Mouse (Mus musculus): ENCODE results near the gene Tceanc2. TPM values are rescaled to one million over a fixed set of nuclear protein-coding genes. Genes with fewer than 3 reads are reported as not detected.
"Not testable (repeated sequence)": the region's sequence is repeated elsewhere in the genome, so short reads cannot be mapped to it uniquely, and the experiment has no call there.

Tceanc2 gene
- polyA plus RNA-seq, 1 experiment from 2014 or later: 37.2 TPM

DNA sequence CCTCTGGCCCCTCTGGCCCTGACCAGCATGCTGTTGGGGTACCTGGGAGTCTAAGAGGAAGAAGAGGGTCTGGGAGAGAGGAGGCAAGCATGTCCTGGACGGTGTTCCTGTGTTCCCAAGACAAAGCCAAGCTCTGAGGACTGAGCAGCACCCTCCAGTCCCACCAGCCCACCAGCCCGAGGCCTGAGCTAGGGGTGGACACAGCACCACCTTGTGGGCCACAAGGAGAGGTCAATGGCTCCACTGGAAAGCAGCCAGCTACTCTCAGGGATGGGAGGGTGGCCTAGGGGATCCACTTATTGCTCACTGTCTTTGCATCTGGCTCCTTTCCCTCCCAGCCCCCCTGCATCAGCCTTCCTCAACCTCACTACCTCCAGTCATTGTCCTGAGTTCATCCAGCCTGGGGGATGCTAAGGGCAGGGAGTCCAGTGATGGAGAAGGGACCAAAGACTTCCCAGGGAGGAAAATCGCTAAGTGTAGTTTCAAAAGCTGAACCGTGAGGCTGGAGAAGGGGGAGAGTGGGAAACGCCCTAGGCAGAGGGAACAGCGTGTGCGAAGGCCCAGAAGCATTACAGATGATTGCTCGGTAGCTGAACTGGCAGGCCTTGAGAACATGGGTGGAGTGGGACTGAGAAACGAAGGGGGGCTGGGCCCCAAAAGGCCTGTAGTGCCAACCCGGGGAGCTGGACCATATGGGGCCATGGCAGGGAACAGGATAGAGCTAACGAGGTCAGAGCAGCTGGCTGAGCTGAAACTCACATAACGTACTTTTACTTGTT lies 57.6 kb downstream of the Tceanc2 start:
- Histone ChIP-seq H3K9ac (replicated peaks) (no peak overlapping the region), H3K36me3 (no peaks in the 10 kb centered on the region), H3K4me1 (peaks cover 13% of the 10 kb centered on the region), H3K4me2 (replicated peaks) (no peak overlapping the region), H3K4me3 (no peak overlapping the region), H3K9me3 (no peaks in the 10 kb centered on the region), H3K27me3 (peaks cover 4% of the 10 kb centered on the region), H3K27ac (replicated peaks) (peak overlapping the region; percentile 54)
- WGBS: 52% methylated on average over 12 of the region's 12 CpGs
- peak; percentile 73 for ATAC-seq (ENCODE audit: low FRiP score, low read depth)

DNA sequence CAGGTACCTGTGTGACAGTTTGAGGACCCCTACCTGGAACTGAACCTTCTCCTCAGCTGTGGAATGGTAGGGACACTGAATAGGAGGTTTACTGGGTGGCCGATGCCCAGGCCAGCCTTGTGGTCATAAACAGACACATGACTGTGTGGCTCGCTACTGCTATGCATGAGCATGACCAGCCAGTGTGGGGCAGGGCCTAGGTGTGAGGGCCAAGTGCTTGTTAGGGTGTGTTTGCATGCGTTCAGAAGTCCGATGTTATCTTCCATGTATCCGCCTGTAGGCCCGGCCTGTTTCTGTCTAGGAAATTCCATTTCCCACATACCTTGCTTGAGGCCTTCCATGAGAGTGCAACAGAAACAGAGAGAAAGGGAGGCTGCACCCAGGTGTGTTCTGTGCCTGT lies 58.2 kb downstream of the Tceanc2 start:
- Histone ChIP-seq H3K9me3 (no peaks in the 10 kb centered on the region), H3K36me3 (no peaks in the 10 kb centered on the region), H3K27me3 (peaks cover 4% of the 10 kb centered on the region), H3K4me3 (no peak overlapping the region), H3K4me2 (replicated peaks) (no peak overlapping the region), H3K4me1 (peaks cover 10% of the 10 kb centered on the region), H3K9ac (replicated peaks) (no peak overlapping the region), H3K27ac (replicated peaks) (peak overlapping the region; percentile 54)
- 0 out of 2 replicates have a peak, but pooled peaks have one; percentile 16 for ATAC-seq (ENCODE audit: low FRiP score, low read depth)
- WGBS: 95% methylated on average over 6 of the region's 6 CpGs

- H3K4me1 ChIP-seq: peaks cover 10% of the 10 kb centered on the region
- no peaks in the 10 kb centered on the region for H3K36me3 ChIP-seq
- H3K4me3 ChIP-seq: no peak overlapping the region
- 85% methylated on average over 3 of the region's 4 CpGs for WGBS
- H3K9ac ChIP-seq (replicated peaks): no peak overlapping the region
- no peak for ATAC-seq (ENCODE audit: low FRiP score, low read depth)
- no peak overlapping the region for H3K4me2 ChIP-seq (replicated peaks)
- no peaks in the 10 kb centered on the region for H3K9me3 ChIP-seq
- no peak overlapping the region for H3K27ac ChIP-seq (replicated peaks)
- H3K27me3 ChIP-seq: no peaks in the 10 kb centered on the region
Observed at GRCm38 (mm10) chr4:107119056-107119455, 59.9 kb downstream of the Tceanc2 start.

DNA sequence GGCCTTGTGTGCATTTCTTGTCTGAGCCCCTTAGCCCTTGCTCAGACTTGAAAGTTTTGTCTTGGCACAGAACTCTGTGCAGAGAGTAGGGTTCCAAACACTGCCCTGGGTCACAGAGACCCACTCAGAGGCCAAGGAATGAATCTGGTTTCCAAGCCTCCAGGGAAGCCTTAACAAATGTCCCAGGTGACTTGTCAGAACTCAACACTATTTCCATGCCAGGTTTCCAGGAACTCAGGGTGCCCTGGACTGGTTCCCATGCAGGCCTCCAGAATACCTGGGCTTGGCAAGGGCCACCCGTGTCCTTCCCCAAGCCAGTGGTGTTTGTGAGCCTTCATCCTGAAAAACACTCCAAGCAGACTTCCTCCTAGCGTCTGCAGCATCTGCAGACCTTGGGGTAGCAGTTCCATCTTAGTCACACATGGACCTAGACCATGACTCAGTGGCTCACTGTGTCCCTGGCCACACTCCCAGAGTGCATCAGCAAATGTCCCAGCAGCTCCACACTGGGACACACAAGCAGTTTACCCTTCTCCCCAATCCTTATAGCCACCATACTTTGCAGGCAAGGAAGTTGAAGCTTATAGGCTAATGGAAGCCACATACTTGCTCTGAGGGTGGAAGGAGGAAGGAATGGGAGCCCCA lies 61.1 kb downstream of the Tceanc2 start:
- Histone ChIP-seq H3K36me3 (no peaks in the 10 kb centered on the region), H3K4me2 (replicated peaks) (no peak overlapping the region), H3K27ac (replicated peaks) (no peak overlapping the region), H3K27me3 (no peaks in the 10 kb centered on the region), H3K9me3 (no peaks in the 10 kb centered on the region), H3K4me1 (peaks cover 12% of the 10 kb centered on the region), H3K4me3 (no peak overlapping the region), H3K9ac (replicated peaks) (no peak overlapping the region)
- no peak for ATAC-seq (ENCODE audit: low FRiP score, low read depth)
- 89% methylated on average over 2 of the region's 2 CpGs for WGBS

DNA sequence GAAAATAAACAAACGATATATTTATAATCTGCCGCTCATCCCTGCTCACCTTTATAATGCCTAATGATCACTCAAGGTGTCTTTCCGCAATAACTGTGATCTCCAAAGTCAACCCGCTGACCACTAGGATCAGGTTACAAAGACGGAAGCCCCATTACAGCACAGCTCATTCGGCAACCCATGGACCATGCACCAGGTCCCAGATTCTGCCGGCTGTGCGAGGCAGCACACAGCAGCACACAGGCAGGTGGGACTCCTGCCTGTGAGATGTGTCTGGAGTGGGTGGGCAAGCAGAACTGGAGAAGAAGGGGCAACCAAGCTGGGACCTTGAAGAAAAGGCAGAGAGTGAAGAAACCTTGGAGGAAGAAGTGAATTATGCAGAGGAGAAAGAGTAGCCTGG lies 64.6 kb downstream of the Tceanc2 start:
- WGBS: 55% methylated on average over 8 of the region's 8 CpGs
- H3K9ac ChIP-seq (replicated peaks): no peak overlapping the region
- H3K4me2 ChIP-seq (replicated peaks): no peak overlapping the region
- no peaks in the 10 kb centered on the region for H3K36me3 ChIP-seq
- no peak overlapping the region for H3K27ac ChIP-seq (replicated peaks)
- H3K27me3 ChIP-seq: no peaks in the 10 kb centered on the region
- H3K9me3 ChIP-seq: no peaks in the 10 kb centered on the region
- ATAC-seq (ENCODE audit: low FRiP score, low read depth): no peak
- 0 out of 2 replicates have a peak, but pooled peaks cover 2% of the 10 kb centered on the region for H3K4me1 ChIP-seq
- H3K4me3 ChIP-seq: no peak overlapping the region

DNA sequence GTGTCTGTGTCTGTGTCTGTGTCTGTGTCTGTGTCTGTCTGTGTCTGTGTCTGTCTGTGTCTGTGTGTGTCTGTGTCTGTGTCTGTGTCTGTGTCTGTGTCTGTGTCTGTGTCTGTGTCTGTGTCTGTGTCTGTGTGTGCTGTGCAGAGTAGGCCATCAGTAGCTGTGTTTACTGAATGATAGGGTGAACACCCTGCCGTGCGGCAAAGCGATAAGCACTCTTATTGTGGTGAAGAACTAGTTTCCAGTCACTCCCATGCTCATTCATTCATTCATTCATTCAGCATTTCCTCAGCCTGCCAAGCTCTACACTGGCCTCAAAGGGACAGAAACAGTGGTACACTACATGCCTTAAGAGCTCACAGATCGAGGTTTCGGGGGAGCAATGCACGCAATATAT lies 69.7 kb downstream of the Tceanc2 start:
- H3K4me3 ChIP-seq; H3K36me3 ChIP-seq; H3K9me3 ChIP-seq; H3K27ac ChIP-seq (replicated peaks); H3K9ac ChIP-seq (replicated peaks); H3K27me3 ChIP-seq; H3K4me2 ChIP-seq (replicated peaks); ATAC-seq (ENCODE audit: low FRiP score, low read depth): not testable (repeated sequence)
- peaks cover 21% of the 10 kb centered on the region for H3K4me1 ChIP-seq
- WGBS: 93% methylated on average over 6 of the region's 6 CpGs

DNA sequence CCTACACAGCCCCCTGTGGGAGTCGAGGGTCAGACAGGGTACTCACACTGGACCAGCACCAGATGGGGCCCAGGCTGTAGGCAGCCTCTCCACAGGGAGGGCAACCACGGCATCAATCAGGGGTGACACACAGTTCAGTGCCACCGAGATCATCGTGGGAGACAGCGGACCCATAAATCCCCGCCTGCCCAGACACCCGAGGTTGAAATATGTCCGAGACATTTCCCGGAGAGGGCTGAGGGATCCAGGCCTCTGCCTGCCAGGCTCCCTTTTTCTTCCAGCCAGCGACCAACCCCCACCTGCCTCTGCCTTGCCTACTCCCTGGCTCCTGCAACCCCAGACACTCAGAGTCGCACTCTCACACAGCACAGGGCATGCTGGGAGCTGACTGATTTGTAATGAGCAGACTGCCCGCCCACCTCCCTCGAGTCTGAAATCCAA lies 70.6 kb downstream of the Tceanc2 start:
- Histone ChIP-seq H3K9me3 (no peaks in the 10 kb centered on the region), H3K4me2 (replicated peaks) (no peak overlapping the region), H3K4me3 (no peak overlapping the region), H3K27ac (replicated peaks) (peak overlapping the region; percentile 54), H3K27me3 (no peaks in the 10 kb centered on the region), H3K9ac (replicated peaks) (no peak overlapping the region), H3K4me1 (peaks cover 19% of the 10 kb centered on the region), H3K36me3 (no peaks in the 10 kb centered on the region)
- 52% methylated on average over 13 of the region's 13 CpGs for WGBS
- ATAC-seq (ENCODE audit: low FRiP score, low read depth): 0 out of 2 replicates have a peak, but pooled peaks have one; percentile 56

DNA sequence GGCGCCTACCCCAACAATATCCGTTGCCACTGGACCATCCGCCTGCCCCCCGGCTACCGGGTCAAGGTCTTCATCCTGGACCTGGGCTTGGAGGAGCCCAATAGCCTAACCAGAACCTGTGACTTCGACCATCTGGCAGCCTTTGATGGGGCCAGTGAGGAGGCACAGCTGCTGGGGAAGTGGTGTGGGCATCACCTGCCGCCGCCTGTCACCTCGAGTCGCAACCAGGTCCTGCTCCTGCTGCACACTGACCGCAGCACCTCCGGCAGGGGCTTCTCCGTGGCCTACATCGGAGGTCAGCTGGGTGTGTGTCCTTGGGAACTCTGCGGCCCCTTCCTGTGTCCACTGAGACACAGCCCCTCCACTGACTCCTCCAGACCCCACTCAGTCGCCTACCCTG lies 72.1 kb downstream of the Tceanc2 start:
- ATAC-seq (ENCODE audit: low FRiP score, low read depth): no peak
- Histone ChIP-seq H3K27ac (replicated peaks) (no peak overlapping the region), H3K4me1 (peaks cover 23% of the 10 kb centered on the region), H3K36me3 (no peaks in the 10 kb centered on the region), H3K9me3 (no peaks in the 10 kb centered on the region), H3K27me3 (no peaks in the 10 kb centered on the region), H3K4me3 (no peak overlapping the region), H3K4me2 (replicated peaks) (no peak overlapping the region), H3K9ac (replicated peaks) (no peak overlapping the region)
- WGBS: 88% methylated on average over 16 of the region's 16 CpGs

- ATAC-seq (ENCODE audit: low FRiP score, low read depth): no peak
- Histone ChIP-seq H3K27ac (replicated peaks) (no peak overlapping the region), H3K4me1 (peaks cover 16% of the 10 kb centered on the region), H3K9ac (replicated peaks) (no peak overlapping the region), H3K4me3 (no peak overlapping the region), H3K9me3 (no peaks in the 10 kb centered on the region), H3K4me2 (replicated peaks) (no peak overlapping the region), H3K36me3 (no peaks in the 10 kb centered on the region), H3K27me3 (no peaks in the 10 kb centered on the region)
- 80% methylated on average over 8 of the region's 8 CpGs for WGBS
Observed at GRCm38 (mm10) chr4:107102220-107102619, 76.7 kb downstream of the Tceanc2 start.

DNA sequence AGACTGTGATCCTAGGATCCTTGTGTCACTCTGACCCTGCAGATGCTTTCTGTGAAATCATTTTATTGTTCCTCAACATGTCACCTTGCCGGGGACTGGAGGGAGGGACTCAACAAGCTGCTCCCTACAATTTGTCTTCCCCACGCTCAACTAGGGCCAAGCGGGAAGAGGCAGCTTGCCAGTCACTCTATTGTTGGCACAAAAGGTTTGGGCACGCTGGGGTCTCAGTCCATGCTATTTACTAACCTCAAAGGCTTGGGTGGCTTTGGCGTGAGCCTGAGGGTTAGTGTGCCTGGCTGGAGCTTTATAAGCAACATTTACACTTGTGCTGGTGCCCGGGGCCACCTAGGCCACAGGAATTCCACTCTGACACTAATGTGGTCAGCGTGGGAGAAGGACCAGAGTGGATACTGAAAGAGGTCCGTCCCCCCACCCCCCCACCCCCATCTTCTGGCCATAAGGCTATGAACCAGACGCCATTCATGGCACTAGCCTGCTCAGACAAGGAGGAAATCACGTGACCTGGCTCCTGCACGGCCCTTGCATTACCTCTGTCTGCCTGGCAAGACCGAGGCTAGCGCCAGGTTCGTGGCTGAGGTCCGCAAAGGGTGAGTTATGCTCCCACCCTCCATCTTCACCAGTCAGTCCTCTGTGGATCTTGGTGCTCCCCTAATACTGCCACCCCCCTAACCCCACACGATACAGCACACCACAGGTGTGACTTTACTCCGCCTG lies 80.0 kb downstream of the Tceanc2 start:
- Histone ChIP-seq H3K9ac (replicated peaks) (no peak overlapping the region), H3K4me1 (peaks cover 26% of the 10 kb centered on the region), H3K9me3 (no peaks in the 10 kb centered on the region), H3K4me2 (replicated peaks) (no peak overlapping the region), H3K27me3 (no peaks in the 10 kb centered on the region), H3K4me3 (no peak overlapping the region), H3K36me3 (no peaks in the 10 kb centered on the region), H3K27ac (replicated peaks) (no peak overlapping the region)
- 86% methylated on average over 17 of the region's 17 CpGs for WGBS
- no peak for ATAC-seq (ENCODE audit: low FRiP score, low read depth)

GRCm38 (mm10) chr4:107098375-107098774 lies 80.5 kb downstream of the Tceanc2 start:
- no peak overlapping the region for H3K4me3 ChIP-seq
- H3K4me2 ChIP-seq (replicated peaks): no peak overlapping the region
- no peak overlapping the region for H3K9ac ChIP-seq (replicated peaks)
- no peak overlapping the region for H3K27ac ChIP-seq (replicated peaks)
- H3K9me3 ChIP-seq: no peaks in the 10 kb centered on the region
- H3K4me1 ChIP-seq: peaks cover 26% of the 10 kb centered on the region
- H3K36me3 ChIP-seq: no peaks in the 10 kb centered on the region
- H3K27me3 ChIP-seq: no peaks in the 10 kb centered on the region
- 77% methylated on average over 10 of the region's 10 CpGs for WGBS
- no peak for ATAC-seq (ENCODE audit: low FRiP score, low read depth)

- no peak for ATAC-seq (ENCODE audit: low FRiP score, low read depth)
- peaks cover 26% of the 10 kb centered on the region for H3K4me1 ChIP-seq
- H3K27me3 ChIP-seq: no peaks in the 10 kb centered on the region
- no peak overlapping the region for H3K9ac ChIP-seq (replicated peaks)
- WGBS: 69% methylated on average over 15 of the region's 15 CpGs
- no peak overlapping the region for H3K4me2 ChIP-seq (replicated peaks)
- peak overlapping the region; percentile 66 for H3K27ac ChIP-seq (replicated peaks)
- no peaks in the 10 kb centered on the region for H3K36me3 ChIP-seq
- H3K4me3 ChIP-seq: no peak overlapping the region
- no peaks in the 10 kb centered on the region for H3K9me3 ChIP-seq
Observed at GRCm38 (mm10) chr4:107097871-107098270, 81.0 kb downstream of the Tceanc2 start.
